Mouse (Mus musculus) intestine, embryonic 14.5 days (tissue): Measurements from ENCODE around the gene Fosl2. TPM values are rescaled to one million over a fixed set of nuclear protein-coding genes. Genes with fewer than 3 reads are reported as not detected.

ENCODE experiments used
- ATAC-seq: fragments of 200-750 bp; cut with Nextera tagmentation; replicated peaks from 2 replicates; pipeline ENCODE4 v1.8.0; 2017; ENCODE audit warnings: low read depth, moderate number of reproducible peaks, moderate TSS enrichment, moderate library complexity; ENCODE audit not compliant: low FRiP score, low TSS enrichment
- DNase-seq: peaks from one replicate; pipeline ENCODE4 v3.0.0-alpha.2; 2018; ENCODE audit warnings: low spot score
- H3K27ac ChIP-seq: fragments of 300-500 bp; sonication (generic); 2 replicates; pipeline ENCODE4 v1.5.1; 2014; ENCODE audit warnings: low read depth, mild to moderate bottlenecking, control low read depth
- H3K27me3 ChIP-seq: fragments of 300-500 bp; sonication (generic); replicated peaks from 2 replicates; pipeline ENCODE4 v1.6.1; 2014; ENCODE audit warnings: low read length, control low read depth; ENCODE audit not compliant: control insufficient read depth, insufficient read depth
- H3K36me3 ChIP-seq: fragments of 300-500 bp; sonication (generic); 2 replicates; pipeline ENCODE4 v1.6.1; 2014; ENCODE audit warnings: low read length, control low read depth; ENCODE audit not compliant: control insufficient read depth, insufficient read depth
- H3K4me1 ChIP-seq: fragments of 300-500 bp; sonication (generic); replicated peaks from 2 replicates; pipeline ENCODE4 v1.6.1; 2014; ENCODE audit warnings: low read length, control low read depth, mixed read lengths; ENCODE audit not compliant: control insufficient read depth, insufficient read depth
- H3K4me2 ChIP-seq: fragments of 300-500 bp; sonication (generic); 2 replicates; pipeline ENCODE4 v1.6.1; 2014; ENCODE audit warnings: low read length
- H3K4me3 ChIP-seq: fragments of 300-500 bp; sonication (generic); 2 replicates; pipeline ENCODE4 v1.5.1; 2014; ENCODE audit warnings: low read depth, low read length, control low read depth, mixed read lengths
- H3K9ac ChIP-seq: fragments of 300-500 bp; sonication (generic); 2 replicates; pipeline ENCODE4 v1.6.1; 2014; ENCODE audit warnings: mild to moderate bottlenecking, low read length
- H3K9me3 ChIP-seq: fragments of 300-500 bp; sonication (generic); 2 replicates; pipeline ENCODE4 v1.6.1; 2016; ENCODE audit warnings: low read length, control low read depth; ENCODE audit not compliant: control insufficient read depth
- WGBS: fragments of 180-500 bp; shearing (Covaris S2); extraction: QIAGEN DNeasy Blood & Tissue Kit; methylation state at CpG from one replicate; pipeline ENCODE4 v1.1.7; 2014; 5-methylcytosine and 5-hydroxymethylcytosine counted together
- polyA plus RNA-seq: library from polyadenylated mRNA; unstranded; fragments of >200 nt; fragmentation: Nextera tagmentation; extraction: Ambion mirVana; gene quantifications from 2 replicates; pipeline ENCODE4 v1.2.1, GENCODE M21; 2014

Fosl2 gene
- polyA plus RNA-seq, 1 experiment from 2014 or later: 10.2 TPM

- H3K4me1 ChIP-seq: no peaks in the 10 kb centered on the region
- no peaks in the 10 kb centered on the region for H3K9me3 ChIP-seq
- peak; percentile 77 for ATAC-seq
- DNase-seq: peak; percentile 96
- WGBS: 19% methylated on average over 4 of the region's 4 CpGs
- no peaks in the 10 kb centered on the region for H3K27me3 ChIP-seq
- H3K27ac ChIP-seq: no peak overlapping the region
- no peak overlapping the region for H3K9ac ChIP-seq
- H3K4me2 ChIP-seq: no peak overlapping the region
- H3K4me3 ChIP-seq: no peak overlapping the region
- H3K36me3 ChIP-seq: no peaks in the 10 kb centered on the region
These were observed 62.1 kb downstream of the Fosl2 start for GRCm38 (mm10) chr5:32197698-32198097.

DNA sequence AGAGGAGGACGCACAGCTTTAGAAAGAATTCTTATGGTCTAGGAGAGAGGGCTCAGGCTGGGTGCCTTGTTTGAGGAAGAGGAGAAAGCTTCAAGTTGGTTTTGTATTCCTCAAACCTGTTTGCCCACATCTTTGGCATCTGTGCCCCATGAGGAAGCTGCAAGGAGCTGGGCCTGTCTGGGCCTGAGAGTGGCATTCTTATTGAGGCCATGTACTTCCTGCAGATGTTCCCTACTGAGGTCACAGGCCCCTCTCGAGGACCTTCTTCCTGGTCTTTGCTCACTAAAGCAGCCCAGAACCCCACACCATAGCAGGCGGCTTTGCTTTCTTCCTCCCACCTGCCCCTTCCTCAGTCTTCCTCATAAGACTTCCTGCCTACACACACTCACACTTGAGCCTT, 63.5 kb downstream of the Fosl2 start:
- 73% methylated on average over 3 of the region's 3 CpGs for WGBS
- Histone ChIP-seq H3K27me3 (no peaks in the 10 kb centered on the region), H3K4me1 (no peaks in the 10 kb centered on the region), H3K9me3 (no peaks in the 10 kb centered on the region), H3K9ac (no peak overlapping the region), H3K4me2 (no peak overlapping the region), H3K4me3 (no peak overlapping the region), H3K36me3 (no peaks in the 10 kb centered on the region), H3K27ac (no peak overlapping the region)
- ATAC-seq (no peak), DNase-seq (no peak)

- no peak overlapping the region for H3K4me2 ChIP-seq
- no peaks in the 10 kb centered on the region for H3K4me1 ChIP-seq
- DNase-seq: no peak
- ATAC-seq: no peak
- no peaks in the 10 kb centered on the region for H3K9me3 ChIP-seq
- H3K36me3 ChIP-seq: no peaks in the 10 kb centered on the region
- no peaks in the 10 kb centered on the region for H3K27me3 ChIP-seq
- WGBS: 86% methylated on average over 3 of the region's 3 CpGs
- no peak overlapping the region for H3K4me3 ChIP-seq
- no peak overlapping the region for H3K9ac ChIP-seq
- H3K27ac ChIP-seq: no peak overlapping the region
These were observed 64.0 kb downstream of the Fosl2 start for GRCm38 (mm10) chr5:32199594-32199993.

DNA sequence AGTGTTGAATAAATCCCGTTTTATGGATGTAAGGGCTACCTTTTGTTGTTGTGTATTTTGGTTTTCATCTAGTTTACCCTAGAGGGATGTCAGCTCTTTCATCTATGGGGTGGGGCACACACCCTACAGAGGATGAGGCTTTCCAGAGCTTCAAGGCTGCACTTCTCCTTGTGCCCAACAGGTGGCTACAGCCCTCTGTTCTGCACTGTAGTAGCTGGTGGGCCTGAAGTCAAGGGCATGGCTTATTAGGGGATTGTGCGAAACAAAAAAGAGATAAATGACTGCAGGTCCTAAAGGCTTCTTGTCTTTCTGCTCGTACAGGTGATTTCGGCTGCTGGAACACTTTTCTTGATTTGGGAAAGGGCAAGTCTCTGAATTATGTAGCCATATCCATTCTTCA, 69.1 kb downstream of the Fosl2 start:
- Histone ChIP-seq H3K27me3 (no peaks in the 10 kb centered on the region), H3K27ac (no peak overlapping the region), H3K9ac (no peak overlapping the region), H3K9me3 (no peaks in the 10 kb centered on the region), H3K4me1 (no peaks in the 10 kb centered on the region), H3K36me3 (no peaks in the 10 kb centered on the region), H3K4me2 (no peak overlapping the region), H3K4me3 (no peak overlapping the region)
- DNase-seq (no peak), ATAC-seq (no peak)
- WGBS: 76% methylated on average over 4 of the region's 4 CpGs

GRCm38 (mm10) chr5:32206726-32207125, 71.1 kb downstream of the Fosl2 start:
- H3K9me3 ChIP-seq: no peaks in the 10 kb centered on the region
- no peaks in the 10 kb centered on the region for H3K36me3 ChIP-seq
- DNase-seq (no peak), ATAC-seq (no peak)
- WGBS: 61% methylated on average over 2 of the region's 2 CpGs
- no peaks in the 10 kb centered on the region for H3K27me3 ChIP-seq
- H3K9ac ChIP-seq: no peak overlapping the region
- no peak overlapping the region for H3K4me3 ChIP-seq
- no peak overlapping the region for H3K4me2 ChIP-seq
- H3K4me1 ChIP-seq: no peaks in the 10 kb centered on the region
- H3K27ac ChIP-seq: no peak overlapping the region

Other genes starting within 250 kb of the Fosl2 start
- 1.2 and 1.9 TPM in 2 replicates for gene Plb1, start 96.9 kb downstream of the Fosl2 start, polyA plus RNA-seq